Mouse (Mus musculus): ENCODE measurements at regions not wholly inside any gene's neighbourhood (a gene's known extent, or its start where the extent isn't known, plus 50 kb on each side); places are given as distances from the start of the nearest gene placed in this dataset.

DNA sequence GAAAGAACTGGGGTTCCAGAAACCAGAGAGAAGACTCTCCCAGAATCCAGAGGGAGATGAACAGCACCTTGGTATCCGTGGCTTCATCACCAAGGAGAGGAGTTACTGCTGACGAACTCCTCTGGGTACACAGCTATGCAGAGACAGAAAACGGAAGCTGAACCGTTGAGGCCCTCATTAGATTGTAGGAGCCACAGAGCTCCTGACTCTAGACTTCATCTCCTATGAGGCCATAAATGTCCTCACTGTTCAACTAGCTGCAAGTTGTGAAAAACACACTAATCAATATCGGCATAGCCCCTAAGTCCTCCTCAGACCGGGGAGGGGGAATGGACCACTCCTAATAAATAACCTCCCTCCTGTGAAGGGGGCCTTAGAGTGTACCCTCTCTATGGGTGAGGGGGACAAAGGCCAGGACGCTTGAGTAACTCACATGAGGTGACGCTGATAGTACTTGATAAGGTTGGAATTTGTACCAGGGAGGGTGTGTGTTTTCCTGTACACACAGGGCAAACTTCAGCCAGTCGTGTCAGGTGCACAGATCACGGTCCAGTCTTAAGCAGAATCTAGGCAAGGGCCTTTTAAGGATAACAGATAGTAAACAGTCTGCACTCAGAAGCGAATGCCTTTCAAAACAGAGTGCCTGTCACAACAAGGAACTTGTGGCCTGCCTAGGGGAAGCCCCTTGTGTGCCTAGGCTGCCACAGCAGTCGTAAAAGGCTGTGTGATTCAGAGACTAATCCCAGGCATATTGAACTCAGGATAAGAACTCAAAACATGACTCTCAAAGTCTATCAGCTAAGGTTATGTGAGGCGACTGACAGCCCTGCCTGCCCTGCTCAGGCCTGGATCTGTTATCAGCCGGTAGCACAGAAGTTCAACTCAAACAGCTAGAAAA, 104.2 kb downstream of the Dyrk2 start:
- TF ChIP-seq CTCF (IDR thresholded peaks at IDR 0.05; ENCODE audit: low read depth) (no peak), EP300 (optimal IDR thresholded peaks at IDR 0.05) (no peak)

All from stomach, postnatal 0 days (tissue).